Mouse (Mus musculus) lung, embryonic 16.5 days (tissue): Measurements from ENCODE around the gene Hecw2. TPM values are rescaled to one million over a fixed set of nuclear protein-coding genes. Genes with fewer than 3 reads are reported as not detected.
A peak's percentile ranks its signal among the peaks of the same experiment; 100 is the strongest.

Source experiments
- ATAC-seq: fragments of 200-750 bp; cut with Nextera tagmentation; 2 replicates; pipeline ENCODE4 v1.8.0; 2017; ENCODE audit warnings: low read depth, mild to moderate bottlenecking, moderate library complexity
- H3K27ac ChIP-seq: fragments of 300-500 bp; sonication (generic); 2 replicates; pipeline ENCODE4 v1.5.1; 2014; ENCODE audit warnings: mild to moderate bottlenecking, control low read depth, low read length
- H3K27me3 ChIP-seq: fragments of 300-500 bp; sonication (generic); 2 replicates; pipeline ENCODE4 v1.6.1; 2014; ENCODE audit warnings: low read depth, low read length, mixed read lengths; ENCODE audit not compliant: control insufficient read depth, insufficient read depth
- H3K36me3 ChIP-seq: fragments of 300-500 bp; sonication (generic); 2 replicates; pipeline ENCODE4 v1.6.1; 2014; ENCODE audit warnings: low read length; ENCODE audit not compliant: control insufficient read depth, insufficient read depth
- H3K4me1 ChIP-seq: fragments of 300-500 bp; sonication (generic); replicated peaks from 2 replicates; pipeline ENCODE4 v1.6.1; 2014; ENCODE audit warnings: low read length, mixed read lengths; ENCODE audit not compliant: control insufficient read depth, insufficient read depth
- H3K4me2 ChIP-seq: fragments of 300-500 bp; sonication (generic); 2 replicates; pipeline ENCODE4 v1.6.1; 2014; ENCODE audit warnings: low read depth, low read length, control low read depth
- H3K4me3 ChIP-seq: fragments of 300-500 bp; sonication (generic); 2 replicates; pipeline ENCODE4 v1.5.1; 2014; ENCODE audit warnings: mild to moderate bottlenecking, low read length, control low read depth
- H3K9ac ChIP-seq: fragments of 300-500 bp; sonication (generic); 2 replicates; pipeline ENCODE4 v1.6.1; 2014; ENCODE audit warnings: low read length, control low read depth
- H3K9me3 ChIP-seq: fragments of 300-500 bp; sonication (generic); 2 replicates; pipeline ENCODE4 v1.6.1; 2016; ENCODE audit warnings: low read length; ENCODE audit not compliant: control insufficient read depth
- WGBS: fragments of 180-500 bp; shearing (Covaris S2); extraction: QIAGEN DNeasy Blood & Tissue Kit; methylation state at CpG from one replicate; pipeline ENCODE4 v1.1.7; 2014; 5-methylcytosine and 5-hydroxymethylcytosine counted together
- polyA plus RNA-seq: library from polyadenylated mRNA; unstranded; fragments of >200 nt; fragmentation: Nextera tagmentation; extraction: Ambion mirVana; gene quantifications from 2 replicates; pipeline ENCODE4 v1.2.1, GENCODE M21; 2015

Hecw2 gene
- polyA plus RNA-seq, 1 experiment from 2014 or later, result 5.8 TPM

DNA sequence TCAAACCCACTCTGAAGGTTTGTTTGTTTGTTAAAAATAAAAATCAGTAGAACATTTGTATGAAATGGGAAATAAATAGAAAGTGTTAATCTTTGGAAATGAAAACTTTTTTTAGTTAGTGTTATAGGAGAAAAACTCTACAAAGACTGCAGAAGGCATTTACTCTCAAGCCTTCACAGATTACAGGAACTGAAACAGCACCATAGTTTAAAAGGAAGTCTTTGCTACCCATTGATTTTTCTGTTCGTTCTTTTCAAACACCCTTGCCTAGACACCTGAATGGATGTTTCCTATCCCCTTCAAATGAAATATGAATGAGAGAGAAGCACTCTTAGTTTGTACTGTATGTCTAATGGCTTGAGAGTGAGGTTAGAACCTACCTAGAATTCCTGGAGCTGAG lies 126.7 kb downstream of the Hecw2 start:
- 53% methylated on average over 1 of the region's 1 CpGs for WGBS
- no peaks in the 10 kb centered on the region for H3K9me3 ChIP-seq
- ATAC-seq, result no peak
- no peak overlapping the region for H3K4me3 ChIP-seq
- no peak overlapping the region for H3K4me2 ChIP-seq
- H3K4me1 ChIP-seq, result no peaks in the 10 kb centered on the region
- no peaks in the 10 kb centered on the region for H3K36me3 ChIP-seq
- H3K27me3 ChIP-seq, result no peaks in the 10 kb centered on the region
- H3K27ac ChIP-seq, result no peak overlapping the region
- H3K9ac ChIP-seq, result no peak overlapping the region

DNA sequence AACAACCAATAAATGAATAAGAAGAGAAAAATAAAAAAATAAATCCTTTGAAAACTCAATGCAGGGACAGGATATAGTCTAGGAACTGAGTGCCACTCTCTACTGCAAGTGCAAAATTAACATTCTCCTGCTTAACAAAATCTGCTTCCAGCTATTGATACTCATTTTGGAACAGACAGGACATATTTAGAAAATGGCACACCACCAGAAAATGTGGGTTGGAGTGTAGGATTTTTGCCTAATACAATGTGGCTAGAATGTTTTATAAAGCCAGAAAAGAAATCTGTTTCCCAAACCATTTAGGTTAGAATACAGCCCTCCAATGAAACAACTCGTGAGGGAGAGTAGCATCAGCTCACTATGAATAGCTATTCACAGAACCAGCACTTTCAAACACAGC lies 129.5 kb downstream of the Hecw2 start:
- Histone ChIP-seq H3K36me3 (no peaks in the 10 kb centered on the region), H3K4me2 (no peak overlapping the region), H3K4me3 (no peak overlapping the region), H3K4me1 (no peaks in the 10 kb centered on the region), H3K27ac (no peak overlapping the region), H3K27me3 (no peaks in the 10 kb centered on the region), H3K9me3 (no peaks in the 10 kb centered on the region), H3K9ac (no peak overlapping the region)
- WGBS, result 57% methylated on average over 1 of the region's 1 CpGs
- ATAC-seq, result no peak

DNA sequence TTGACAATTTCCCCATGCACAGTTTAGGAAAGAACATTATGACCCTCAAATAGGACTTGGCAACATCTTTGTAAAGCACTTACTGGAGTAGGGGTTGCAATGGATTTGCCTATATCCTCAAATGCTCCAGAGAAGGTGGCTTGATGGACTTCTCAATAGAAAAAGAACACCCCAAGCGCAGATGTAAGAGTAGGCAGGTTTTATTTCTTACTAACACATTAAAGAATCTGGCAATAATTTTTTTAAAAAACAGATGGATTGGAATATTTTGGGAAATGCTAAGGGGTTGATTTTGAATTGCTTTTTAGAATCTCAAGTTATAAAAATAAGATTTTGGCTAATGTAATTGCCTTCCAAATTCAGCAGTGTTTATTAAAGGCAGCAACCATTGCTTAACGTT lies 133.9 kb downstream of the Hecw2 start:
- Histone ChIP-seq H3K4me3 (no peak overlapping the region), H3K27me3 (no peaks in the 10 kb centered on the region), H3K4me2 (no peak overlapping the region), H3K9ac (no peak overlapping the region), H3K36me3 (no peaks in the 10 kb centered on the region), H3K4me1 (no peaks in the 10 kb centered on the region), H3K27ac (no peak overlapping the region), H3K9me3 (no peaks in the 10 kb centered on the region)
- 91% methylated on average over 2 of the region's 2 CpGs for WGBS
- no peak for ATAC-seq

DNA sequence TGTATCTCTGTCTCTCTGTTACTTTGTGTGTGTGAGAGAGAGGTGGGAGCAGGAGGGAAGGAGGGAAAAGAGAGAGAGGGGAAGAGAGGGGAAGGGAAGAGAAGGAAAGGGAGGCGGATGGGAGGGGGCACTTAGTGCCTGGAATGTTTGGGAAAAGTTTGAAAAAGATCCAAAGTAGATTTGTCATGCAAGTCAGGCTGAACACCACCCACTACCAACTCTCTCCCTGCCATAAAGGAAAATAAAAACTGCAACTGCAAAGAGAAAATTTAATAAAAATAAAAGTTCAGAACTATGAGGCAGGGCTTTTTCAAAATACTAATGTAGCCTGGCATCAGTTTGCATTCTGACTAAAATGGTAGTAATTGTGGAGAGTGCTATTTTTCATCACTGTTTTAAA lies 135.2 kb downstream of the Hecw2 start:
- H3K36me3 ChIP-seq, result no peaks in the 10 kb centered on the region
- no peaks in the 10 kb centered on the region for H3K9me3 ChIP-seq
- no peaks in the 10 kb centered on the region for H3K27me3 ChIP-seq
- H3K4me3 ChIP-seq, result no peak overlapping the region
- H3K4me1 ChIP-seq, result no peaks in the 10 kb centered on the region
- no peak overlapping the region for H3K4me2 ChIP-seq
- 32% methylated on average over 1 of the region's 1 CpGs for WGBS
- H3K9ac ChIP-seq, result no peak overlapping the region
- ATAC-seq, result no peak
- no peak overlapping the region for H3K27ac ChIP-seq

DNA sequence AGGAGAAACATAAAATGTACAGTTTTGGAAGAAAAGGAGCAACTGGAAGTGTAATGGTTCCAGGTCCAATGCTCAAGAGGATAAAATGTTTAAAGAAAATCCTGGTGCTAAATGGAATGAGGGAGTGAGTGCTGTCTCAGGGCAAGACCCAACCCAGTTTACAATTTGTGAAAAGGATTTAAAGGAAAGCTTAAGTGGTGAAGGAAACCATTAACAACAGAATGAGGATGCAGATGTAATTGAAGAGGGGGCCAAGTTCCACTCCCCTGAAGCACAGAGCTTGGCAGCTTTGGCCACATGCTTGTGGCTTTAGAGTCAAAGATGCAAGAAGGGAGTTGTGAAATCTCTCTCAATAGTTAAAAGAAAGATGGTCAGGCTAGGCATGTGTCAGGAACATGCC lies 142.2 kb downstream of the Hecw2 start:
- no peak for ATAC-seq
- H3K27ac ChIP-seq, result no peak overlapping the region
- H3K36me3 ChIP-seq, result no peaks in the 10 kb centered on the region
- H3K4me3 ChIP-seq, result no peak overlapping the region
- no peaks in the 10 kb centered on the region for H3K27me3 ChIP-seq
- H3K9me3 ChIP-seq, result no peaks in the 10 kb centered on the region
- H3K4me2 ChIP-seq, result no peak overlapping the region
- H3K9ac ChIP-seq, result no peak overlapping the region
- H3K4me1 ChIP-seq, result no peaks in the 10 kb centered on the region

DNA sequence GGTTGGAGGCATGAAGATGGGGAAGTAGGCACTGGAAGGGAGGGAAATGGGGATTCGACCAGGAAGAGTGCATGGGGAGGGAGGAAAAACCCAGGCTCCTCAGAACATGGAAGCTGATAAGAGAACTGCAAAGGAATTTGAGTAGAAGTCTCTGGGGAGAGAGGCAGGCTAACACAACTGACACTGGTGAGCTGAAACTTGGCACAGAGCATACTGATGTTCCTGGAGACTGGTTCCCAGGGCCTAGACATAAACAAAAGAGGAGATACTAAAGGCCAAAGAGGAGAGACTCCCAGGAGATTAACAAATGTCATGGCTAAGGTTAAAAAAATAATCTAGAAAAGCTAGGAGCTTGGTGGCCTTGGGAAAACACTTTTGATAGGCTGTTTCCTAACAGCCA lies 148.0 kb downstream of the Hecw2 start:
- Histone ChIP-seq H3K36me3 (no peaks in the 10 kb centered on the region), H3K4me1 (no peaks in the 10 kb centered on the region), H3K4me2 (no peak overlapping the region), H3K27me3 (no peaks in the 10 kb centered on the region), H3K9ac (no peak overlapping the region), H3K4me3 (no peak overlapping the region), H3K9me3 (no peaks in the 10 kb centered on the region), H3K27ac (no peak overlapping the region)
- no peak for ATAC-seq
- 29% methylated on average over 1 of the region's 1 CpGs for WGBS

DNA sequence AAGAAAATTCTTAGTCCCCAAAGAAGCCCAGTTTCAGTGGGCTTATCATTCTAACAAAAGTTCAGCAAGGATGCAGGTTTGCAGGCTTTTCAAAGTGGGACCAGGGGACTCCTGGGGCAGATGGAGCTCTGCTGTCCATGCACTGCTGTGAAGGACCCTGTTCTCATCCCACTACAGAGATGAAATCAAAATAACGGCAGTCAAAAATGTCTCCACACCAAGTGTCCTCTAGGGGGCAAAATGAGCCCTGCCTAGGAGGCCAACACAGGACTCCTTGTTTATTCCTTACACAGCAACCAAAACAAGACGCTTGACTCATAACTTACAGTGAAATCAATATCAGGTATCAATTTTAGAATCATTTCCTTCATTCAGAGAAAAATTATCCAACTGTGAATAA lies 155.9 kb downstream of the Hecw2 start:
- Histone ChIP-seq H3K27me3 (no peaks in the 10 kb centered on the region), H3K27ac (no peak overlapping the region), H3K4me1 (no peaks in the 10 kb centered on the region), H3K36me3 (no peaks in the 10 kb centered on the region), H3K9ac (no peak overlapping the region), H3K4me3 (no peak overlapping the region), H3K9me3 (no peaks in the 10 kb centered on the region), H3K4me2 (no peak overlapping the region)
- WGBS, result 47% methylated on average over 2 of the region's 2 CpGs
- no peak for ATAC-seq

DNA sequence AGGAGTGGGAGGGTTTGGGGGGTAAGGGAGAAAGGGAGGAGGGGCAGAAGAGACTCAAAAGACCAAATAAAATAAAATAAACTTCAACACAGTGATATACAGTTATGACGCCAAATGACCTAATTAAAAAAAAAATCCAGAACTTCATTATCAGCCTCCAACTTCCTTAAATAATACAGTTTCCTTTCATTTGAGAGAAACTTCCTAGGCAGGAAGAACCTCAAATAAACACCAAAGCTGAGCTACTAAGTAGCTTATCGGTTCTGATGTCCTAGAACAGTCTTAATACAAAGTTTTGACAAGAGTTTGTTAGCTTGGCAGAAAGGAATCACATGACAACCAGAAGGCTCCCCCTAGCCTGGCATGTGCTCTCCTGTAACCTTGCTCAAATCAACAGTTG lies 177.3 kb downstream of the Hecw2 start:
- H3K4me1 ChIP-seq, result no peaks in the 10 kb centered on the region
- 0 out of 2 replicates have a peak overlapping the region, but pooled peaks have one; percentile 27 for H3K27ac ChIP-seq
- H3K4me3 ChIP-seq, result no peak overlapping the region
- WGBS, result 40% methylated on average over 2 of the region's 2 CpGs
- H3K4me2 ChIP-seq, result no peak overlapping the region
- ATAC-seq, result no peak
- H3K27me3 ChIP-seq, result no peaks in the 10 kb centered on the region
- H3K9me3 ChIP-seq, result no peaks in the 10 kb centered on the region
- no peak overlapping the region for H3K9ac ChIP-seq
- H3K36me3 ChIP-seq, result no peaks in the 10 kb centered on the region

DNA sequence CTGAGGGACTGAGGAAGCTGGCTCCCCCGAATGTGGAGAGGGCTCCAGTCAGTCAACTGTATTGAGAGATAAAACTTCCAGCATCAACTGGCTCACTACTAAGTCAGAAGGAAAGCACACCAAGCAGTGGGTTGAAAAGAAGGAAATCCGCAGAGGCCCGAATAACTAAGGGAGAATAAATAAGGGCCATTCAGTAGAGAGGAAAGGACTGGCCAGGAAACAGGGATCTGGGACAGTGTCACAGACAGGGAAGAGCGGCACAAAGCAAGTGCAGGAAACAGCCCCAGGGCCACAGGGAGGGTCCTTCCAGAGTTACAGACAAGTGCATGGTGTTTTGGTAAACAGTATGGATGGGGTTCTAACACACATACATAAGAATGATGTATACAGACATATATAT lies 179.2 kb downstream of the Hecw2 start:
- H3K36me3 ChIP-seq, result no peaks in the 10 kb centered on the region
- WGBS, result 58% methylated on average over 4 of the region's 4 CpGs
- H3K9me3 ChIP-seq, result no peaks in the 10 kb centered on the region
- no peaks in the 10 kb centered on the region for H3K27me3 ChIP-seq
- H3K27ac ChIP-seq, result peak overlapping the region; percentile 53
- peak; percentile 56 for ATAC-seq
- H3K4me1 ChIP-seq, result no peaks in the 10 kb centered on the region
- no peak overlapping the region for H3K4me3 ChIP-seq
- no peak overlapping the region for H3K4me2 ChIP-seq
- no peak overlapping the region for H3K9ac ChIP-seq

DNA sequence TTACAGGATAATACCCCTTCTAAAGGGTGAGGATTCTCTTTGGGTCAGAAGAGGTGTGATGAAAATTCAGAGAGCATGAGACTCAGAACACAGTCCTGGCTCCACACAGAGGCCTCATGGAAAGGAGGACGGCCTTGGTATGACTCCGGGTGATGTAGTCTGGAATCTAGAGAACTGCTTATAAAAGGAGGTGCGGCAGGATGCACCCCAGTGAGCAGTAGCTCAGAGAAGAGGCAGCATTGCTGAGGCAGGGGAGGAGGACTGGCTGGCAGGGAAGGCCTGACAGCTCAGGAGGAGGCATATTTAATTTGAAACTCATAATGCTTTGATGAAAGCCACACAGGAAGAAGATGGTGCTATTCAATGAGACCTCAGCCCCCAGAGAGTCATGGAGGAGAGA lies 182.6 kb downstream of the Hecw2 start:
- ATAC-seq, result no peak
- no peak overlapping the region for H3K27ac ChIP-seq
- 74% methylated on average over 3 of the region's 3 CpGs for WGBS
- peaks cover 2% of the 10 kb centered on the region; the same call in 1 of the 2 replicates for H3K4me1 ChIP-seq
- no peaks in the 10 kb centered on the region for H3K36me3 ChIP-seq
- H3K4me2 ChIP-seq, result no peak overlapping the region
- no peak overlapping the region for H3K9ac ChIP-seq
- H3K4me3 ChIP-seq, result no peak overlapping the region
- no peaks in the 10 kb centered on the region for H3K9me3 ChIP-seq
- no peaks in the 10 kb centered on the region for H3K27me3 ChIP-seq
